Mouse (Mus musculus) c-Kit-positive CD71-negative TER-119-negative erythroid progenitor cells, embryonic 14.5 days (primary cell): ENCODE results near the gene Rfc1.
"Not testable (repeated sequence)": the region's sequence is repeated elsewhere in the genome, so short reads cannot be mapped to it uniquely, and the experiment has no call there.

Experiments used
- DNase-seq: peaks from one replicate; pipeline ENCODE4 v3.0.0-alpha.2; 2013; ENCODE audit warnings: low read depth

The Rfc1 gene

GRCm38 (mm10) chr5:65299623-65300022 is 35.8 kb downstream of the Rfc1 start:
- not testable (repeated sequence) for DNase-seq

GRCm38 (mm10) chr5:65298167-65298950 is 37.1 kb downstream of the Rfc1 start:
- no peak for DNase-seq

GRCm38 (mm10) chr5:65294270-65294669 is 41.2 kb downstream of the Rfc1 start:
- DNase-seq, result no peak

GRCm38 (mm10) chr5:65293627-65294026 is 41.8 kb downstream of the Rfc1 start:
- DNase-seq, result no peak

GRCm38 (mm10) chr5:65289009-65289408 is 46.5 kb downstream of the Rfc1 start:
- not testable (repeated sequence) for DNase-seq

- DNase-seq, result no peak
Observed at GRCm38 (mm10) chr5:65287751-65288701, 47.4 kb downstream of the Rfc1 start.

- DNase-seq, result peak; percentile 37
Observed at GRCm38 (mm10) chr5:65284171-65284570, 51.3 kb downstream of the Rfc1 start.

GRCm38 (mm10) chr5:65281216-65281615 is 54.3 kb downstream of the Rfc1 start:
- no peak for DNase-seq

GRCm38 (mm10) chr5:65279133-65279651 is 56.3 kb downstream of the Rfc1 start:
- DNase-seq, result no peak

- DNase-seq, result no peak
Observed at GRCm38 (mm10) chr5:65273966-65274365, 61.5 kb downstream of the Rfc1 start.

- DNase-seq, result no peak
Observed at GRCm38 (mm10) chr5:65257910-65258505, 77.5 kb downstream of the Rfc1 start.

- no peak for DNase-seq
Observed at GRCm38 (mm10) chr5:65250185-65250855, 85.2 kb downstream of the Rfc1 start.

GRCm38 (mm10) chr5:65247296-65247695 is 88.2 kb downstream of the Rfc1 start:
- no peak for DNase-seq

- DNase-seq, result peak; percentile 25
Observed at GRCm38 (mm10) chr5:65242740-65243139, 92.7 kb downstream of the Rfc1 start.

GRCm38 (mm10) chr5:65231289-65232003 is 104.0 kb downstream of the Rfc1 start:
- DNase-seq, result no peak

GRCm38 (mm10) chr5:65224056-65224455 is 111.4 kb downstream of the Rfc1 start:
- no peak for DNase-seq

GRCm38 (mm10) chr5:65221037-65221436 is 114.4 kb downstream of the Rfc1 start:
- DNase-seq, result no peak

- DNase-seq, result no peak
Observed at GRCm38 (mm10) chr5:65217305-65218269, 117.9 kb downstream of the Rfc1 start.

- DNase-seq, result no peak
Observed at GRCm38 (mm10) chr5:65213321-65213720, 122.1 kb downstream of the Rfc1 start.
